Mouse (Mus musculus): ENCODE data around the gene Pik3r2. TPM values are rescaled to one million over a fixed set of nuclear protein-coding genes. Genes with fewer than 3 reads are reported as not detected.
"Not testable (repeated sequence)": the region's sequence is repeated elsewhere in the genome, so short reads cannot be mapped to it uniquely, and the experiment has no call there.

Gene Pik3r2
- 6.6 and 14.0 TPM in 2 replicates for total RNA-seq (2014; fragmentation: Nextera tagmentation)
- 12.1 and 16.6 TPM in 2 replicates for total RNA-seq (2017)

GRCm38 (mm10) chr8:70776496-70777444 lies at the start of gene Pik3r2:
Gene Pik3r2 (minus strand): TSS chr8:70776713.
- peak; percentile 83 for ATAC-seq (replicated peaks; ENCODE audit: poor library complexity, severe bottlenecking)

GRCm38 (mm10) chr8:70825816-70826215 lies 49.3 kb upstream of the Pik3r2 start:
- no peak for ATAC-seq (replicated peaks; ENCODE audit: poor library complexity, severe bottlenecking)

GRCm38 (mm10) chr8:70823802-70824201 lies 47.3 kb upstream of the Pik3r2 start:
- ATAC-seq (replicated peaks; ENCODE audit: poor library complexity, severe bottlenecking), result no peak

- not testable (repeated sequence) for ATAC-seq (replicated peaks; ENCODE audit: poor library complexity, severe bottlenecking)
Observed at GRCm38 (mm10) chr8:70822594-70822993, 46.1 kb upstream of the Pik3r2 start.

- ATAC-seq (replicated peaks; ENCODE audit: poor library complexity, severe bottlenecking), result no peak
Observed at GRCm38 (mm10) chr8:70821992-70822391, 45.5 kb upstream of the Pik3r2 start.

- peak; percentile 86 for ATAC-seq (replicated peaks; ENCODE audit: poor library complexity, severe bottlenecking)
Observed at GRCm38 (mm10) chr8:70821399-70821962, 45.0 kb upstream of the Pik3r2 start.

GRCm38 (mm10) chr8:70820101-70820935 lies 43.8 kb upstream of the Pik3r2 start:
- 0 out of 2 replicates have a peak, but pooled peaks have one; percentile 18 for ATAC-seq (replicated peaks; ENCODE audit: poor library complexity, severe bottlenecking)

- ATAC-seq (replicated peaks; ENCODE audit: poor library complexity, severe bottlenecking), result peak; percentile 50
Observed at GRCm38 (mm10) chr8:70816679-70817078, 40.2 kb upstream of the Pik3r2 start.

GRCm38 (mm10) chr8:70812885-70813284 lies 36.4 kb upstream of the Pik3r2 start:
- ATAC-seq (replicated peaks; ENCODE audit: poor library complexity, severe bottlenecking), result no peak

GRCm38 (mm10) chr8:70812055-70812454 lies 35.5 kb upstream of the Pik3r2 start:
- no peak for ATAC-seq (replicated peaks; ENCODE audit: poor library complexity, severe bottlenecking)

GRCm38 (mm10) chr8:70810962-70811680 lies 34.6 kb upstream of the Pik3r2 start:
- ATAC-seq (replicated peaks; ENCODE audit: poor library complexity, severe bottlenecking), result peak; percentile 38

- ATAC-seq (replicated peaks; ENCODE audit: poor library complexity, severe bottlenecking), result no peak
Observed at GRCm38 (mm10) chr8:70808955-70809701, 32.6 kb upstream of the Pik3r2 start.

- ATAC-seq (replicated peaks; ENCODE audit: poor library complexity, severe bottlenecking), result 0 out of 2 replicates have a peak, but pooled peaks have one; percentile 2
Observed at GRCm38 (mm10) chr8:70808239-70808638, 31.7 kb upstream of the Pik3r2 start, which contains the start of gene Il12rb1. Gene Il12rb1 (plus strand): TSS chr8:70808449.

- no peak for ATAC-seq (replicated peaks; ENCODE audit: poor library complexity, severe bottlenecking)
Observed at GRCm38 (mm10) chr8:70807304-70807703, 30.8 kb upstream of the Pik3r2 start.

- ATAC-seq (replicated peaks; ENCODE audit: poor library complexity, severe bottlenecking), result peak; percentile 62
Observed at GRCm38 (mm10) chr8:70806541-70806940, 30.0 kb upstream of the Pik3r2 start.

GRCm38 (mm10) chr8:70804481-70805206 lies 28.1 kb upstream of the Pik3r2 start, which contains the start of gene Mast3:
Gene Mast3 (minus strand): TSS chr8:70805054.
- ATAC-seq (replicated peaks; ENCODE audit: poor library complexity, severe bottlenecking), result peak; percentile 61

- ATAC-seq (replicated peaks; ENCODE audit: poor library complexity, severe bottlenecking), result peak; percentile 50
Observed at GRCm38 (mm10) chr8:70803761-70804480, 27.4 kb upstream of the Pik3r2 start.

Measured in granulocyte monocyte progenitor cell, adult 5-6 weeks (primary cell).